Mouse (Mus musculus) CH12.LX (cell line): ENCODE data around the gene Rab11b. TPM values are rescaled to one million over a fixed set of nuclear protein-coding genes. Genes with fewer than 3 reads are reported as not detected.

Experiments
- DNase-seq: peaks from one replicate; pipeline ENCODE4 v3.0.0-alpha.2; 2013; ENCODE audit errors: extremely low read depth
- H3K27ac ChIP-seq: 2 replicates; pipeline ENCODE4 v1.5.1; 2012; ENCODE audit warnings: low read depth, mild to moderate bottlenecking, control low read depth, moderate library complexity; ENCODE audit not compliant: insufficient read depth
- H3K27me3 ChIP-seq: replicated peaks from 2 replicates; pipeline ENCODE3; 2012; ENCODE audit warnings: inconsistent platforms
- H3K36me3 ChIP-seq, 2 experiments: replicated peaks in 1 of 2; 2 replicates each; pipeline versions ENCODE3 to v1.6.1; 2012; ENCODE audit warnings: inconsistent platforms in 1 of 2, low read length in 1 of 2, mild to moderate bottlenecking in 1 of 2, mixed read lengths in 1 of 2, moderate library complexity in 1 of 2; ENCODE audit not compliant: control insufficient read depth in 1 of 2, insufficient read depth in 1 of 2
- H3K4me1 ChIP-seq, 2 experiments: 2 replicates each; pipeline ENCODE4 v1.6.1; 2012; ENCODE audit warnings: inconsistent platforms in 1 of 2, moderate library complexity in 1 of 2; ENCODE audit not compliant: insufficient read depth in 2 of 2, control insufficient read depth in 1 of 2
- H3K4me2 ChIP-seq: 2 replicates; pipeline ENCODE4 v1.6.1; 2012; ENCODE audit warnings: low read depth, mild to moderate bottlenecking, control low read depth; ENCODE audit not compliant: poor library complexity, insufficient read depth, severe bottlenecking
- H3K4me3 ChIP-seq, 3 experiments: fragments of 150-350 bp in 1 of 3; sonication (generic) in 1 of 3; replicated peaks in 1 of 3; 2 replicates each; pipeline versions ENCODE3 to v1.5.1; 2011 to 2012; ENCODE audit warnings: low read depth in 2 of 3, low read length in 2 of 3, mild to moderate bottlenecking in 2 of 3, moderate library complexity in 2 of 3, control low read depth in 1 of 3, improper control_type of control experiment in 1 of 3, inconsistent platforms in 1 of 3, mixed read lengths in 1 of 3; ENCODE audit not compliant: poor library complexity in 1 of 3
- H3K79me2 ChIP-seq: replicated peaks from 2 replicates; pipeline ENCODE4 v1.6.1; 2012; ENCODE audit warnings: mild to moderate bottlenecking, moderate library complexity; ENCODE audit not compliant: control insufficient read depth, poor library complexity, insufficient read depth, severe bottlenecking; ENCODE audit errors: extremely low read depth
- H3K9ac ChIP-seq: 2 replicates; pipeline ENCODE4 v1.6.1; 2012; ENCODE audit warnings: low read depth, mild to moderate bottlenecking, control low read depth, moderate library complexity; ENCODE audit not compliant: insufficient read depth
- H3K9me3 ChIP-seq: replicated peaks from 2 replicates; pipeline ENCODE3; 2012; ENCODE audit warnings: low read length, inconsistent platforms, mixed read lengths
- BHLHE40 ChIP-seq: IDR thresholded peaks from 2 replicates; pipeline ENCODE4 v1.6.1; 2011; ENCODE audit warnings: mild to moderate bottlenecking, low read depth, low read length, improper control_type of control experiment
- CHD2 ChIP-seq: IDR thresholded peaks from 2 replicates; pipeline ENCODE4 v1.6.1; 2011; ENCODE audit warnings: low read length, improper control_type of control experiment
- E2F4 ChIP-seq: IDR thresholded peaks from 2 replicates; pipeline ENCODE4 v1.6.1; 2011; ENCODE audit warnings: low read depth, low read length, improper control_type of control experiment; ENCODE audit not compliant: insufficient replicate concordance
- HCFC1 ChIP-seq: IDR thresholded peaks from 2 replicates; pipeline ENCODE4 v1.6.1; 2012; ENCODE audit warnings: low read depth, mild to moderate bottlenecking, inconsistent platforms, low read length, improper control_type of control experiment
- IRF4 ChIP-seq: IDR thresholded peaks from 2 replicates; pipeline ENCODE4 v1.6.1; 2014; ENCODE audit warnings: low read depth, mild to moderate bottlenecking, inconsistent platforms, low read length, improper control_type of control experiment
- JUND ChIP-seq: conservative IDR thresholded peaks from 2 replicates; pipeline ENCODE4 v1.6.1; 2011; ENCODE audit warnings: low read depth, low read length, improper control_type of control experiment
- KAT2A ChIP-seq: IDR thresholded peaks from 2 replicates; pipeline ENCODE4 v1.6.1; 2012; ENCODE audit warnings: low read length, improper control_type of control experiment, inconsistent platforms; ENCODE audit not compliant: insufficient replicate concordance
- MAFK ChIP-seq: IDR thresholded peaks from 2 replicates; pipeline ENCODE4 v1.6.1; 2011; ENCODE audit warnings: low read length, improper control_type of control experiment; ENCODE audit not compliant: insufficient replicate concordance
- MAX ChIP-seq: IDR thresholded peaks from 2 replicates; pipeline ENCODE4 v1.6.1; 2011; ENCODE audit warnings: low read length, improper control_type of control experiment
- MAZ ChIP-seq: IDR thresholded peaks from 2 replicates; pipeline ENCODE4 v1.6.1; 2012; ENCODE audit warnings: low read depth, mild to moderate bottlenecking, inconsistent platforms, low read length, improper control_type of control experiment, moderate library complexity
- MXI1 ChIP-seq: IDR thresholded peaks from 2 replicates; pipeline ENCODE4 v1.6.1; 2011; ENCODE audit warnings: mild to moderate bottlenecking, low read depth, low read length, improper control_type of control experiment
- MYC ChIP-seq: IDR thresholded peaks from 2 replicates; pipeline ENCODE4 v1.6.1; 2011; ENCODE audit warnings: low read depth, mild to moderate bottlenecking, improper control_type of control experiment, low read length
- NELFE ChIP-seq: IDR thresholded peaks from 2 replicates; pipeline ENCODE4 v1.6.1; 2011; ENCODE audit warnings: low read depth, low read length, improper control_type of control experiment
- NRF1 ChIP-seq: IDR thresholded peaks from 2 replicates; pipeline ENCODE4 v1.6.1; 2014; ENCODE audit warnings: low read depth, mild to moderate bottlenecking, inconsistent platforms, low read length, improper control_type of control experiment, moderate library complexity
- PAX5 ChIP-seq: IDR thresholded peaks from 2 replicates; pipeline ENCODE4 v1.6.1; 2012; ENCODE audit warnings: low read length, inconsistent platforms, mixed read lengths
- POLR2A ChIP-seq: IDR thresholded peaks from 2 replicates; pipeline ENCODE4 v1.6.1; 2011; ENCODE audit warnings: low read depth, mild to moderate bottlenecking, improper control_type of control experiment, low read length
- POLR2AphosphoS2 ChIP-seq: IDR thresholded peaks from 2 replicates; pipeline ENCODE4 v1.6.1; 2011; ENCODE audit warnings: low read depth, low read length, improper control_type of control experiment
- TCF12 ChIP-seq: IDR thresholded peaks from 2 replicates; pipeline ENCODE4 v1.6.1; 2014; ENCODE audit warnings: low read depth, mild to moderate bottlenecking, inconsistent platforms, low read length, improper control_type of control experiment
- UBTF ChIP-seq: IDR thresholded peaks from 2 replicates; pipeline ENCODE4 v1.6.1; 2012; ENCODE audit warnings: low read depth, mild to moderate bottlenecking, inconsistent platforms, low read length, improper control_type of control experiment, moderate library complexity
- USF1 ChIP-seq: IDR thresholded peaks from 2 replicates; pipeline ENCODE4 v1.6.1; 2014; ENCODE audit warnings: low read depth, mild to moderate bottlenecking, inconsistent platforms, low read length, improper control_type of control experiment
- dilution Hi-C: fragments of 300-500 bp; cut with MboI; formaldehyde crosslinking; loops from 2 replicates; pipeline ENCODE4 v1.14.3; 2020; ENCODE audit warnings: low sequenced_read_pairs; ENCODE audit not compliant: extremely low pct_unique_long_range_greater_than_20kb, extremely low pct_ligation_motif_present
- in situ Hi-C: fragments of 300-500 bp; cut with MboI; formaldehyde crosslinking; loops from 3 replicates; pipeline ENCODE4 v1.14.3; 2019; ENCODE audit warnings: low sequenced_read_pairs, low pct_ligation_motif_present, low pct_unique_long_range_greater_than_20kb, mixed read lengths
- polyA plus RNA-seq: library from polyadenylated mRNA; unstranded; fragments of >175 nt; gene quantifications from 2 replicates; pipeline ENCODE4 v1.2.1, GENCODE M21; 2012; ENCODE audit warnings: low read depth; ENCODE audit not compliant: insufficient read length
- total RNA-seq, 2 experiments: library from RNA; depleted of rRNA; stranded (reverse); fragments of 300-350 nt in 1 of 2; fragments of >200 nt in 1 of 2; gene quantifications; 2 replicates each; pipeline ENCODE4 v1.2.3; 2012 to 2014

Gene Rab11b
- total and polyA plus RNA-seq, 3 experiments, result 17.4 to 57.9 (median 32.7) TPM

- no peak overlapping the region for H3K4me2 ChIP-seq
- no peak for DNase-seq
- TF ChIP-seq POLR2AphosphoS2 (no peak), MAX (no peak), UBTF (no peak), CHD2 (no peak), JUND (no peak)
- H3K79me2 ChIP-seq, result peaks cover 29% of the 10 kb centered on the region
- peaks cover 0 to 28% of the 10 kb centered on the region in 2 experiments; a peak in 2 of 4 replicates for H3K4me1 ChIP-seq
- H3K9me3 ChIP-seq, result no peaks in the 10 kb centered on the region
- H3K4me3 ChIP-seq, result no peak overlapping the region
- H3K27ac ChIP-seq, result no peak overlapping the region
- in situ Hi-C loops (no loop called here), dilution Hi-C loops (no loop called here)
- H3K27me3 ChIP-seq, result no peaks in the 10 kb centered on the region
- H3K9ac ChIP-seq, result no peak overlapping the region
- H3K36me3 ChIP-seq, result peaks cover 38 to 87% of the 10 kb centered on the region in 2 experiments
These were observed 8.0 kb downstream of the Rab11b start for GRCm38 (mm10) chr17:33752297-33752696.

- no peak for DNase-seq
- H3K4me1 ChIP-seq, result peaks cover 0 to 17% of the 10 kb centered on the region in 2 experiments; a peak in 2 of 4 replicates
- dilution Hi-C loops, result no loop called here
- no peak overlapping the region for H3K4me3 ChIP-seq
- H3K27me3 ChIP-seq, result no peaks in the 10 kb centered on the region
- TF ChIP-seq USF1 (no peak), NELFE (no peak), BHLHE40 (no peak)
- TF ChIP-seq, all 38 proteins: peak for 0
- Histone ChIP-seq H3K9me3 (no peaks in the 10 kb centered on the region), H3K36me3 (peaks cover 38 to 80% of the 10 kb centered on the region in 2 experiments), H3K79me2 (peaks cover 18% of the 10 kb centered on the region), H3K9ac (no peak overlapping the region), H3K4me2 (no peak overlapping the region), H3K27ac (no peak overlapping the region)
- in situ Hi-C loops, result no loop called here
These were observed 9.1 kb downstream of the Rab11b start for GRCm38 (mm10) chr17:33751181-33751580.

GRCm38 (mm10) chr17:33749451-33749850 lies 10.9 kb downstream of the Rab11b start:
- peaks cover 47 to 82% of the 10 kb centered on the region in 2 experiments for H3K36me3 ChIP-seq
- no peak for DNase-seq
- H3K4me1 ChIP-seq, result peaks cover 0 to 2% of the 10 kb centered on the region in 2 experiments; a peak in 1 of 4 replicates
- H3K79me2 ChIP-seq, result peaks cover 12% of the 10 kb centered on the region
- H3K9me3 ChIP-seq, result no peaks in the 10 kb centered on the region
- in situ Hi-C loops, result no loop called here
- dilution Hi-C loops, result no loop called here
- H3K9ac ChIP-seq, result no peak overlapping the region
- no peak overlapping the region for H3K27ac ChIP-seq
- H3K27me3 ChIP-seq, result no peaks in the 10 kb centered on the region
- H3K4me2 ChIP-seq, result no peak overlapping the region
- TF ChIP-seq JUND (no peak), PAX5 (no peak), IRF4 (no peak), USF1 (no peak), BHLHE40 (no peak), POLR2AphosphoS2 (no peak), MAZ (no peak), UBTF (no peak), MYC (no peak), TCF12 (no peak), NRF1 (no peak), CHD2 (no peak), MAFK (no peak), MXI1 (no peak), E2F4 (no peak), HCFC1 (no peak), KAT2A (no peak), POLR2A (no peak)
- H3K4me3 ChIP-seq, result no peak overlapping the region
